Mouse (Mus musculus): Measurements from ENCODE around the gene Rfc4. TPM values are rescaled to one million over a fixed set of nuclear protein-coding genes. Genes with fewer than 3 reads are reported as not detected.

Gene Rfc4
- polyA plus RNA-seq, 1 experiment = 0.98 TPM

DNA sequence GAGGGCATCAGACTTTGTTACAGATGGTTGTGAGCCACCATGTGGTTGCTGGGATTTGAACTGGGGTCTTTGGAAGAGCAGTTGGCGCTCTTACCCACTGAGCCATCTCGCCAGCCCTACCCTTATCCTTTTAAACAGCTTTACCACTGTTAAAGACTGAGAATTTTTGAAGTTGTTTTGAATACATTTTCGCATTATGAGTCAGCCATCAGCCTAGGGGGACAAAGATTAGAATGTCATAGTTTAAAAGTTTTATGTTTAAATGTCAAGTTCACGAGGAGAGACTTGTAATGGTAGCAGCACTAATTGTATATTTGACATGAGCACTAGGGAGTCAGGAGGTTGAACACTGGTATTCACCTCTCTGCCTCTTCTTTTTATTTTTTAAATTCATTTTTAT lies 4.4 kb downstream of the Rfc4 start:
- Histone ChIP-seq H3K27ac (ENCODE audit: insufficient read depth, low read depth, low read length) (no peak overlapping the region), H3K4me1 (ENCODE audit: control insufficient read depth, insufficient read depth, insufficient read length, low read length) (no peaks in the 10 kb centered on the region), H3K36me3 (ENCODE audit: control insufficient read depth, insufficient read depth, low read length) (peaks cover 11% of the 10 kb centered on the region), H3K4me3 (ENCODE audit: low read depth, low read length) (no peak overlapping the region), H3K27me3 (ENCODE audit: control insufficient read depth, insufficient read depth, low read length) (no peaks in the 10 kb centered on the region)
- WGBS = 89% methylated on average over 4 of the region's 4 CpGs
- TF ChIP-seq POLR2A (IDR thresholded peaks at IDR 0.05; ENCODE audit: low read depth, low read length) = no peak
- TF ChIP-seq CTCF (IDR thresholded peaks at IDR 0.05; ENCODE audit: extremely low read depth, insufficient read length, insufficient replicate concordance, low read depth, low read length) = no peak

DNA sequence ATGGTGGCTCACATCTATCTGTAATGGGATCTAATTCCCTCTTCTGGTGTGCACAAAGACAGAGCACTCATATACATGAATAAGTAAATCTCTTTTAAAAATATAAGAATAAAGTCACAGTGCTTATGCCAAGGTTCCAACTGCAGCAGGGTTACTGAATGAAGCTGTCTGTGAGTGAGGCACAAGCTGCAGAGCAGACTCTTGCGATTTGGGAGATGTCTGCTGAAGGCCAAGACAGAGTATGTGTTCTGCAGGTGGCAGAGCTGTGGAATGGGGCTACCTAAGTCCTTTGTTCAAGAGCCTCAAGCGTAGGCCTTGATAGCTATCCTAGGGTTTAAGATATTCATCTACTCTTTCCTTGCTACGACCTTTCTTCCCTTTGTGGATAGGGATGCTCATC lies 5.1 kb downstream of the Rfc4 start:
- Histone ChIP-seq H3K4me1 (ENCODE audit: control insufficient read depth, insufficient read depth, insufficient read length, low read length) (no peaks in the 10 kb centered on the region), H3K36me3 (ENCODE audit: control insufficient read depth, insufficient read depth, low read length) (peaks cover 12% of the 10 kb centered on the region), H3K4me3 (ENCODE audit: low read depth, low read length) (no peak overlapping the region), H3K27me3 (ENCODE audit: control insufficient read depth, insufficient read depth, low read length) (no peaks in the 10 kb centered on the region), H3K27ac (ENCODE audit: insufficient read depth, low read depth, low read length) (no peak overlapping the region)
- TF ChIP-seq CTCF (IDR thresholded peaks at IDR 0.05; ENCODE audit: extremely low read depth, insufficient read length, insufficient replicate concordance, low read depth, low read length) (no peak), POLR2A (IDR thresholded peaks at IDR 0.05; ENCODE audit: low read depth, low read length) (no peak)
- 93% methylated on average over 3 of the region's 3 CpGs for WGBS

DNA sequence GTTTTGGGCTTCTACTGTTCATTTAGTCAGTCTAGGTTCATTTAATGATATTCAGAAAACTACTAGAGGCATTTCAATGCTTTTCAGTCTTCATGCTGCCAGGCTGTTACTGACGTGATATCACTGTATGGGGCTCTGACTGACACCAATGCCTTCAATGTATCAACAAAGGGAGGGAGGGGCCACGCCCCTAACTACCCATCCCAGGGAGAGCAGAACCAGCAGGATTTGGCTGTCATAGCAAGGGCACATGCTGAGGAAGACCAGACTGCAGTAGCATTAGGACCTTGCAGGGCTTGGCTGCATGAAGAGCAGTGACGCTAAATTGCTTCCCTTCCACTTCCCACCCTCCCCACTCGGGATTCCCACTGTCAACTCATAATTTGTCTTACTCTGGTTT lies 10.4 kb downstream of the Rfc4 start:
- peaks cover 32% of the 10 kb centered on the region for H3K36me3 ChIP-seq (ENCODE audit: control insufficient read depth, insufficient read depth, low read length)
- no peaks in the 10 kb centered on the region for H3K4me1 ChIP-seq (ENCODE audit: control insufficient read depth, insufficient read depth, insufficient read length, low read length)
- 65% methylated on average over 4 of the region's 4 CpGs for whole genome bisulfite sequencing
- no peak overlapping the region for H3K4me3 ChIP-seq (ENCODE audit: low read depth, low read length)
- no peaks in the 10 kb centered on the region for H3K27me3 ChIP-seq (ENCODE audit: control insufficient read depth, insufficient read depth, low read length)
- no peak overlapping the region for H3K27ac ChIP-seq (ENCODE audit: insufficient read depth, low read depth, low read length)
- TF ChIP-seq POLR2A (IDR thresholded peaks at IDR 0.05; ENCODE audit: low read depth, low read length) (no peak), CTCF (IDR thresholded peaks at IDR 0.05; ENCODE audit: extremely low read depth, insufficient read length, insufficient replicate concordance, low read depth, low read length) (no peak)

DNA sequence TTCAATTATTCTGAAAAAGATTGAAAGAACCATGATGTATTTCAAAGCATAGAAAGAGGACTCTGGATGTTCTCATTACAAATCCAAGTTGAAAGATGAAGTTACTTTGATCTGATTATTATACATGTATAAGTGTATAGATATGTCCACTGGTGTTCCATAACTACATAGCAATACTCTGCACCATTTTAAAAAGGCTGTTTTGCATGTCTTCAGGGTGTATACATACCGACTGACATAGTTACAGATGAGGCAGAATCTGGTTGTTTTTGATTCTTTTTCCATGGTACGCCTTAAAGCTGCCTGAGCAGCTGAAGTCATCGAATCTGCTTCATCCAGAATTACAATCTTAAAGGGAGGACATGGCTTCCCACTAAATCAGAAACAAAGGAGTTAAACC lies 12.1 kb downstream of the Rfc4 start:
- H3K4me1 ChIP-seq (ENCODE audit: control insufficient read depth, insufficient read depth, insufficient read length, low read length) = no peaks in the 10 kb centered on the region; the same call in 1 of the 2 replicates
- no peak overlapping the region for H3K4me3 ChIP-seq (ENCODE audit: low read depth, low read length)
- WGBS = 70% methylated on average over 3 of the region's 3 CpGs
- no peaks in the 10 kb centered on the region for H3K27me3 ChIP-seq (ENCODE audit: control insufficient read depth, insufficient read depth, low read length)
- H3K36me3 ChIP-seq (ENCODE audit: control insufficient read depth, insufficient read depth, low read length) = peaks cover 39% of the 10 kb centered on the region
- H3K27ac ChIP-seq (ENCODE audit: insufficient read depth, low read depth, low read length) = no peak overlapping the region
- no peak for TF ChIP-seq POLR2A (IDR thresholded peaks at IDR 0.05; ENCODE audit: low read depth, low read length)
- no peak for TF ChIP-seq CTCF (IDR thresholded peaks at IDR 0.05; ENCODE audit: extremely low read depth, insufficient read length, insufficient replicate concordance, low read depth, low read length)

DNA sequence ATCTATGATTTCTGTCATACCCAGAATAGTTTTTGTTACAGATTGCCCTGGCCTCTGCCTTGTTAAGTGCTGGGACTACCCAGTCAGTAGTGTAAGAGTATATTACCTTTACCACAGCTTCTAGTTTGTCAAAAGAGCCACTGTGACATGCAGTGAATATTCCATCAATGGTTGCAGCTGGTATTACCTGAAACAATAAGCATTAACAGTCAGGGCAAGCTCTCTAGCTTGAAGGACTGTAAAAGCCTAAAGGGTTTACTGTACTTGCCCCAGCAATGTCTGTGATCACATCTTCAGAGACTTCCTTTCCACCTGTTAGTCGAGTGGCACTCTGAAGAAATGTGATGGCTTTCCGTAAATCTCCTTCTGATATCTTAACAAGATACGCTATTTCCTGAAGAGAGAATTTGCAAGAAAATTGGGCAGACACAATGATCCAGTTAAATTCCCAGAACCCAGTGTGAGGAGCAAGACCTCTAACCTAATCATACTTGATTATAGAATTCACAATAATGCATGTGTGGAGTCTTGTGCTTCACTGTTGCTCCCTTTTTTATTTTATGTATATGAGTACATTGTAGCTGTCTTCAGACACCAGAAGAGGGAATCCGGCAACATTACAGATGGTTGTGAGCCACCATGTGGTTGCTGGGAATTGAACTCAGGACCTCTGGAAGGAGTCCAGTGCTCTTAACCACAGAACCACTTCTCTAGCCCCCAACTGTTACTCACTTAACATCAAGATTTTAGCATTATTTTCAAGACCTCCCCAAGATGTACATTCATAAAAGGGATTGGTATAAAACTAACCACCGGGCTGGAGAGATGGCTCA lies 13.0 kb downstream of the Rfc4 start:
- WGBS = 56% methylated on average over 5 of the region's 5 CpGs
- H3K27me3 ChIP-seq (ENCODE audit: control insufficient read depth, insufficient read depth, low read length) = no peaks in the 10 kb centered on the region
- no peak overlapping the region for H3K4me3 ChIP-seq (ENCODE audit: low read depth, low read length)
- no peak overlapping the region for H3K27ac ChIP-seq (ENCODE audit: insufficient read depth, low read depth, low read length)
- H3K36me3 ChIP-seq (ENCODE audit: control insufficient read depth, insufficient read depth, low read length) = peaks cover 44% of the 10 kb centered on the region
- no peaks in the 10 kb centered on the region; the same call in 1 of the 2 replicates for H3K4me1 ChIP-seq (ENCODE audit: control insufficient read depth, insufficient read depth, insufficient read length, low read length)
- TF ChIP-seq CTCF (IDR thresholded peaks at IDR 0.05; ENCODE audit: extremely low read depth, insufficient read length, insufficient replicate concordance, low read depth, low read length) (no peak), POLR2A (IDR thresholded peaks at IDR 0.05; ENCODE audit: low read depth, low read length) (no peak)

DNA sequence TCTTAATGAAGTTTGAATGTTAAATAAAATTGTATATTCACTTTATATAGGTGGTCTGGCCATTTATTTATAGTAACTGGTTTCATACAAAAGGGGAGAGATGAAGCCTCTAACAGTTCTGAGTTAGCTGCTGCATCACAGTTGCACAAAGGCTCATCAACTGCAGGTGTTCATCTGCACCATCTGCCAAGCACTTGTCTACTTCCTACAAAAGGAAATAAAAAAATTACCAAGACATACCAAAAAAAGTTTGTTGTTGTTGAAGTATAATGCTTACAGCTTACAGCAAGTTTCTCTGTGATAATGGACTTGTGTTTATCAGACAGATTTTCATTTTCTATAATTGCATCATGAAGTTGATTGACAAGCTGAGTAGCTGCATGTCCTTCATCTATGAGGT lies 13.6 kb downstream of the Rfc4 start:
- no peaks in the 10 kb centered on the region; the same call in 1 of the 2 replicates for H3K4me1 ChIP-seq (ENCODE audit: control insufficient read depth, insufficient read depth, insufficient read length, low read length)
- TF ChIP-seq CTCF (IDR thresholded peaks at IDR 0.05; ENCODE audit: extremely low read depth, insufficient read length, insufficient replicate concordance, low read depth, low read length) (no peak), POLR2A (IDR thresholded peaks at IDR 0.05; ENCODE audit: low read depth, low read length) (no peak)
- H3K27me3 ChIP-seq (ENCODE audit: control insufficient read depth, insufficient read depth, low read length) = no peaks in the 10 kb centered on the region
- no peak overlapping the region for H3K27ac ChIP-seq (ENCODE audit: insufficient read depth, low read depth, low read length)
- peaks cover 51% of the 10 kb centered on the region for H3K36me3 ChIP-seq (ENCODE audit: control insufficient read depth, insufficient read depth, low read length)
- no peak overlapping the region for H3K4me3 ChIP-seq (ENCODE audit: low read depth, low read length)

DNA sequence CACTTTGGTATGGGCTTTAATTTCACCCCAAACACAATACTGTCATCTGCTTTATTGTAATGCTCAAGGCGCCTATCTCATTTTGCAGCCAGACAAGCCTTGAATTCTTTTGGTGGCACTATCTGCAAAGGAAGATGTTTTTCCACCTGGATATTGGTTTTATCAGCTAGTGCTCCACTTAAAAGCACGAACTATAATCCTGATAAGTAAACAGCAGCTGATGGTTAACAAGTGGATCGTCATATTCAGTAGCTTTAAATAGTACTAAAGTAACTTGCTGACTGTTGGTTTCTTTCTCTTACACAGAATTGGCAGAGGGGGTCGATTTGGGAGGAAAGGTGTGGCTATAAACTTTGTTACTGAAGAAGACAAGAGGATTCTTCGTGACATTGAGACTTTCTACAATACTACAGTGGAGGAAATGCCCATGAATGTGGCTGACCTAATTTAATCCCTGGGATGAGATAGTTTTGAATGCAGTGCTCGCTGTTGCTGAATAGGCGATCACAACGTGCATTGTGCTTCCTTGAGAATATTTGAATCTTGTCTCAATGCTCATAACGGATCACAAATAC lies 14.6 kb downstream of the Rfc4 start:
- H3K4me1 ChIP-seq (ENCODE audit: control insufficient read depth, insufficient read depth, insufficient read length, low read length) = no peaks in the 10 kb centered on the region; the same call in 1 of the 2 replicates
- no peak overlapping the region for H3K27ac ChIP-seq (ENCODE audit: insufficient read depth, low read depth, low read length)
- WGBS = 24% methylated on average over 9 of the region's 9 CpGs
- no peak overlapping the region for H3K4me3 ChIP-seq (ENCODE audit: low read depth, low read length)
- H3K27me3 ChIP-seq (ENCODE audit: control insufficient read depth, insufficient read depth, low read length) = no peaks in the 10 kb centered on the region
- H3K36me3 ChIP-seq (ENCODE audit: control insufficient read depth, insufficient read depth, low read length) = peaks cover 53% of the 10 kb centered on the region
- TF ChIP-seq POLR2A (IDR thresholded peaks at IDR 0.05; ENCODE audit: low read depth, low read length) = no peak
- TF ChIP-seq CTCF (IDR thresholded peaks at IDR 0.05; ENCODE audit: extremely low read depth, insufficient read length, insufficient replicate concordance, low read depth, low read length) = no peak

Data from small intestine, adult 2 months (tissue).